Mouse (Mus musculus) embryonic stem cell, embryonic (primary cell): ENCODE measurements at regions not wholly inside any gene's neighbourhood (a gene's known extent, or its start where the extent isn't known, plus 50 kb on each side); places are given as distances from the start of the nearest gene placed in this dataset.

Experiments
- CTCF ChIA-PET, 4 experiments: fragments of 300-600 bp in 2 of 4; fragments of 350-600 bp in 2 of 4; sonication (Branson Sonifier 250); formaldehyde crosslinking; loops; one replicate each; lab custom pipeline; 2022; ENCODE audit warnings: inconsistent platforms in 2 of 4; lab: Charles Lee
- POLR2A ChIA-PET, 4 experiments: fragments of 300-600 bp in 2 of 4; fragments of 350-600 bp in 2 of 4; sonication (Branson Sonifier 250); formaldehyde crosslinking; loops; one replicate each; lab custom pipeline; 2022; ENCODE audit warnings: antibody characterized with exemption in 4 of 4, inconsistent platforms in 1 of 4; lab: Charles Lee

DNA sequence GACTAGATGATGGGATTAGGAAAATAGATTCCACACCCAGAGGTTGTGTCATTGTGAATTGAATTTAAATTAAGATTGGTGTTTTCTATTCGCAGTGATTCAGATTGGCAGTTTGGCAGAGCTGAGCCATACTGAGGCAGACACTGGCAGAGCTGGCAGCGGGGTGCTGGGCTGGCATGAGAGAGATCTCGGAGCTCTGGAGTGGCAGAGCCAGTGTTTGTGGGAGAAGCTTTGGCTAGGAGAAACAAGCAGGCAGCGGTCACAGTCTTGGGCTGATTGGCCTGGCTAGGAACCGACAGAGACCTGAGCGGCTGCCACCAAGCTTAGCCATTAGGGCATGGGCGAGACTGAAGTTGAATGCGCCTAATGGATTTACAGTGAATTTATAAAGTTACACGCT, 1240.3 kb upstream of the Crim1 start:
- ChIA-PET POLR2A (interaction anchor here in 1 of 4 experiments (0.6 kb wide), 1 partner anchor 1781 kb away, joined by 4 read pairs; no protein-coding TSS in a partner anchor), CTCF (no interaction called here)
